Mouse (Mus musculus) frontal cortex, postnatal 14 days (tissue): ENCODE measurements at regions not wholly inside any gene's neighbourhood (a gene's known extent, or its start where the extent isn't known, plus 50 kb on each side); places are given as distances from the start of the nearest gene placed in this dataset.
"Not testable (repeated sequence)": the region's sequence is repeated elsewhere in the genome, so short reads cannot be mapped to it uniquely, and the experiment has no call there.

Source experiments
- DNase-seq, 2 experiments: peaks; one replicate each; pipeline ENCODE4 v3.0.0; 2022; ENCODE audit warnings: low spot score in 2 of 2

- DNase-seq, result no peak
These were observed 58.1 kb upstream of the Slc1a4 start for GRCm38 (mm10) chr11:20390622-20391021.

GRCm38 (mm10) chr11:20393302-20393701 lies 60.8 kb upstream of the Slc1a4 start:
- DNase-seq, result not testable (repeated sequence)

- not testable (repeated sequence) for DNase-seq
These were observed 61.3 kb upstream of the Slc1a4 start for GRCm38 (mm10) chr11:20393807-20394206.

- no peak for DNase-seq
These were observed 63.3 kb upstream of the Slc1a4 start for GRCm38 (mm10) chr11:20395848-20396203.

DNA sequence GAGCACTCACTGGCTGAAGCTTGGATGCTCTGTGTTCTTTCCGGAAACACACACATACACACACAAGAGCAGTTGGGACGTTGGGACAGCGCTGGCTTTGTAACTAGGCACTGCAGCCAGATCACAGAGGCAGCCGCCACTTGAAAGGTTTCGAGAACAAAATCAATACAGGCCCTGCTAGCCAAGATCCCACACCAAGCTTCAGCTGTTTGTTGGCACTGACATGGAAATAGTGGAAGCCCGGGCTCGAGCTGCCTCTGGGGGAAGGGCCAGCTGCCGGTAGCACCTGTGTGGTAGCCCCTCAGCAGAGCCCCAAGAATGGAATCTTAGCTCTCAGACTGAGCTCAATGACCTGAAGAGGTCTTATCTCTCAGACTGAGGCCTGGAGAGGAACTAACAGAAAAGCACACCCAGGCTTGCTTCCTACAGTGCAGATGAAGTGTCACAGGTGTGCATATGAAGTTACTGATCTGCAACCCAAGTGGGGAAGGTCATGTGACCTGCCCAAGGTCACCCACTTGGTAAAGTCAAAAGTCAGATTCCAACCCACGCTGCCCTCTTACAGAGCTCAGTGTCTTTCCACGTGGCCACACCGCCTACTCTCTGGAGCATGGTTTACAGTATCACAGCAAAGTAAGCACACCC lies 63.8 kb upstream of the Slc1a4 start:
- peak; percentile 34 to 56 for DNase-seq

GRCm38 (mm10) chr11:20396884-20397283 lies 64.4 kb upstream of the Slc1a4 start:
- no peak for DNase-seq

DNA sequence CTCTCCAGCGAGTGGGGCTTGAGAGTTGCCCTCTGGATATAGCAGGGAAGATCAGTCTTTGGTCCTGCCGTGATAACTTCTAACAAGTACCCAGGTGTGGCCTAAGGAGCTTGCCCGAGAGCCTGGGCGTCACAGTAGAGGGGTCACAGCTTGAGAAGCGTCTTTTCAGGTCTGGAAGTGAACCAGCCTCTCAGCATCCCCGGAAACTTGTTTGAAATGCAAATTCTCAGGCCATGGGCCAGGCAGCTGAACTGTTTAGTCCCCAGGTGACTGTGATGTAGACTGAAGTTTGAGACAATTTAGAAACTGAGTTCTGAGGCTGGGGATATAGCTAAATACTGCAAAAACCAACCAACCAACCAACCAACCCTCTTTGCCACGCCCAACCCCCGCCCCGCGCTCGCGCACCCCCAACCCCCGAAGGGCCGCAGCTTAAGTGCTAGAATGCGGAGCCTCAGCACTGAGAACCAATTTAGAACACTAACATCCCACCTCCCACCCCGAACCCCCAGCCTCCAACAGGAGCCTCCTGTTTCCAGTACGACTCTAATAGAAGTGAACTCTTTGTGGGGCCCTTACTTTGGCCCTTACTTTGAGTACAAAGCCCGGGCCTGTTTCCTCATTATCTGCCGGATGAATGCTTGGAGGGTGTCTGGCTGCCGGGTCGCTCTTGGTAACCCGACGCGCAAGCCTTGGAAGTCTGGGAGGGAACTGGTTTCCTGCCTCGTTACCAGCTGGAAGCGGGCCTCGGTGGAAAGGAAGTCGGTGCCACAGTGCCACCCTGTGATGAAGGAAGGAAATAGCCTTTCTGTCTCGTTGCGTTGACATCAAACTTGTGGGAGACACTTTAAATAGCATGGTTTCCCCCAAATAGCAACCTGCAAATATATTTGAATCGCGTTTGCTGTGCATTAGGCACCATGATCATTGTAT lies 68.1 kb upstream of the Slc1a4 start:
- DNase-seq, result peak; percentile 70 to 82

DNA sequence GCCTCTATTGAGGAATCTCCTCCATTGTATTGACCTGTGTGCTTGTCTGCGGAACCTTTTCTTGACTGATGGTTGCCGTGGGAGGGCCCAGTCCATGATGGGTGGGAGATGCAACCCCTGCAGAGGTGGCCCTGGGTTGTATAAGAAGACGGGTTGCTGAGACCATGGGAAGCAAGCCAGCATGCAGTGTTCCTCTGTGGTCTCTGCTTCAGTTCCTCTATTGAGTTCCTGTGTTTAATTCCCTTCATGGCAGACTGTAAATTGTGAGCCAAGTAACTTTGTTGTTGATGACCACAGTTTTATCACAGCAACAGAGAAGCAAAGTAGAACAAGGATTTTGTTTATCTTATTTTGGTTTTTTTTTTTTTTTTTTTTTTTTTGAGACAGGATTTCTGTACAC lies 70.9 kb upstream of the Slc1a4 start:
- no peak for DNase-seq

GRCm38 (mm10) chr11:20404476-20404875 lies 72.0 kb upstream of the Slc1a4 start:
- no peak for DNase-seq

- DNase-seq, result no peak
These were observed 85.6 kb upstream of the Slc1a4 start for GRCm38 (mm10) chr11:20418141-20418540.

- no peak for DNase-seq
These were observed 88.4 kb upstream of the Slc1a4 start for GRCm38 (mm10) chr11:20420876-20421275.

GRCm38 (mm10) chr11:20436057-20436456 lies 103.5 kb upstream of the Slc1a4 start:
- DNase-seq, result no peak

- no peak for DNase-seq
These were observed 100.6 kb upstream of the Sertad2 start for GRCm38 (mm10) chr11:20442476-20442875.

- no peak for DNase-seq
These were observed 97.8 kb upstream of the Sertad2 start for GRCm38 (mm10) chr11:20445061-20445902.

GRCm38 (mm10) chr11:20445903-20446264 lies 97.2 kb upstream of the Sertad2 start:
- DNase-seq, result peak in 1 of 2 experiments; percentile 46

DNA sequence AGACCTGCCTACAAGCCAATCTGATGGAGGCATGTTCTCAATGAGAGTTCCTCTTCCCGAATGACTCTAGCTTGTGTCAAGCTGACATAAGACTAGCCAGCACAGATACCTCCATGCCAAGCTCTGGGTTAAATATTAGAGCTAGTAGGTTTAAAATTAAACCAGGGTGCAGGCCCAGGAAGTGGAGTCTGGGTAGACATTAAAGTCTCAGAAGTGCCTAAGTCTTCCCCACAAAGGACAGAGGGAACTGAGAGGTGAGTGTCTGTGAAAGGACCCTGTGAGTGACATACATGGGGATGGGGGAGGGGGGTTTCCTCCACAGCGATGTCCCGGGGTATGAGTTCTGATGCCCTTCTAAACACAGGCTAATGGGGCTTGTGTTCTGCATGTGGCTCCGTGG lies 90.2 kb upstream of the Sertad2 start:
- no peak for DNase-seq

- no peak for DNase-seq
These were observed 89.3 kb upstream of the Sertad2 start for GRCm38 (mm10) chr11:20453786-20454185.

DNA sequence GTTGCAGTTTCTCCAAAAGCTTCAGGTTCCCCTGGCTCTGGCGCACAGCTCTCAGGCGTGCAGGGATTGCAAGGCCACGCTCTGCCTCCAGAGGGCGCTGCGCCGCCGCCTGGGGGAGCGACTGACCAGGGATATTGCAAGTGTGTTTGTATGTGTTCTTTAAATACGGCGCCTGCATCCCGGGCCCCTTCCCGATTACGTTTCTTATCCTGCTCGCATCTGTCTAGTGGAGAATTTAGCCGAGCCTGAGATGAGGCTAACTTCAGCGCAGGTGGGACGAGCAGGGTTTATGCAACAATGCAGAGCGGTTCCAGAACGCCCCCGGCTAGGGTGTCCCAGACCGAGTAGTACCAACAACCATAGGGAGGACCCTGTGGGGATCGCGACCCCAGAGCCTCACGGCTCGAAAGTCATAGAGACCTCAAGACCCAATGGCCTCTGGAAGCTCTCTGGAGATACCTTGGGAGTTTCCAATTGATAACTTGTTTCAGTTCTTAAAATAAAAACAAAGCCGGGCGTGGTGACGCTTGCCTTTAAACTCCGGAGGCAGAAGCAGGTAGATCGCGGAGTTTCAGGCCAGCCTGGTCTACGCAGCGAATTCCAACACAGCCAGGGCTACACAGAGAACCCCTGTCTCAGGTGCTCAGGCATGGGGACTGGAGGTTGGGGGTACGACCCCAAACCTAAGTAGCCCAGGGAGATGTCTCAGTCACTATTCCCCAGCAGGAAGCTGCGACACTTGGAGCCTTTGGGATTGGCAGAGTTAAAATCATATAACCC lies 87.8 kb upstream of the Sertad2 start:
- DNase-seq, result peak; percentile 60 to 80

DNA sequence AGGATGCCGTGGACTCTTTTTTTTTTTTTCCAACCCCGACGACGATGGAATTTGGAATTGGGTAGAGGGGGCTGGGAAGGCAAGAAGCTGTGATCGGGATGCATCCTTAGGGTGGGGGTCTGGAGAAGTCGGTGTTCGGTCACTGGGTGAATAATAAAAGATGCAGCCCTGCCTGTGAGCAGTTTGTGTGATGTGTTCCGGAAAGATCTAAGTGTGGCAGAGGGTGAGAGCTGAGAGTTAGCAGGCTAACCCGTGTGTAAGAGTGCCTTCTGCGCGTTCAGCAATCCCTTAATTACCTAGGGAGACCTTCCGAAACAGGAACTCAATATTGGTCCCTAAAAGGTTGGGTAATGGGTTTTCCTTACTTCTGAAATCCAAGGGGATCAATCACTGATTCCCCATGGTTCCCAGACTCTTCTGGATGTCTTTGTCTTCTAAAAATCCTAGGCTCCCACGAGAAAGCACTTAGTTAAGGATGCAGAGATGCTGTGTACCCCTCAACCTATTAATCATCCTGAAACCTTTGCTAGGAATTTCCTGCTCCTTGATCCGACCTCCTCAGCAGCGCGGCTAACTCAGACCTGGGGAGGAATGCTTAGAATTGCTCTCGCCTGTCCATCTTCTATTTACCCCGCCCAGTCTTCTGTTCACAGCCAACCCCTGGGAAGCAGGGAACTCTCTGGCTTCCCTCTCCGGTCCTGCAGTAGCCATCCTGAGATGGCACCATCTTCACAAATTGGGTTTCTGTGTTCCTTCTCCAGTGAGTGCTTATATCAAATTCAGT lies 87.0 kb upstream of the Sertad2 start:
- DNase-seq, result no peak

DNA sequence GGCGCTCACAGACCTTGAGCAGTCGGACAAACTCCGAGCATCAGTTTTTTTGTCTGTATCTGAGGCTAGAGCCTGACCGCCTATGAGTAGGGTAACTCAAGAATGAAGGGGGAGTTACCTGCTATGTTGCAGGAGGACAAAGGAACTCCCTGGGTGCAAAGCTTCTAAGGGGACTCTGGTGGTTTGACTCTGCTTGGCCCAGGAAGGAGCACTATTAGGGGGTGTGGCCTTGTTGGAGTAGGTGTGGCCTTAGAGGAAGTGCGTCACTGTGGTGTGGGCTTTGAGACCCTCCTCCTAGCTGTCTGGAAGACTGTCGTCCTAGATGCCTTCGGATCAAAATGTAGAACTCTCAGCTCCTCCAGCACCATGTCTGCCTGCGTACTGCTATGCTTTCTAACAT lies 83.9 kb upstream of the Sertad2 start:
- DNase-seq, result no peak

- DNase-seq, result no peak
These were observed 82.5 kb upstream of the Sertad2 start for GRCm38 (mm10) chr11:20460501-20460921.
